Mouse (Mus musculus): ENCODE data around the gene Bcl2. TPM values are rescaled to one million over a fixed set of nuclear protein-coding genes. Genes with fewer than 3 reads are reported as not detected.
A peak's percentile ranks its signal among the peaks of the same experiment; 100 is the strongest.
"Not testable (repeated sequence)": the region's sequence is repeated elsewhere in the genome, so short reads cannot be mapped to it uniquely, and the experiment has no call there.

The Bcl2 gene
- total RNA-seq, 4 experiments from 2014 or later, result 3.7 to 5.4 (median 4.2) TPM

- DNase-seq (ENCODE audit: low spot score), result no peak
These were observed 154.9 kb downstream of the Bcl2 start for GRCm38 (mm10) chr1:106559116-106559605.

GRCm38 (mm10) chr1:106555498-106556168, 158.4 kb downstream of the Bcl2 start:
- DNase-seq (ENCODE audit: low spot score), result no peak

GRCm38 (mm10) chr1:106553846-106554802, 159.9 kb downstream of the Bcl2 start:
- DNase-seq (ENCODE audit: low spot score), result no peak

- DNase-seq (ENCODE audit: low spot score), result no peak
These were observed 161.2 kb downstream of the Bcl2 start for GRCm38 (mm10) chr1:106552856-106553255.

- DNase-seq (ENCODE audit: low spot score), result no peak
These were observed 163.5 kb downstream of the Bcl2 start for GRCm38 (mm10) chr1:106550580-106550979.

GRCm38 (mm10) chr1:106549025-106549424, 165.0 kb downstream of the Bcl2 start:
- peak; percentile 65 for DNase-seq (ENCODE audit: low spot score)

- DNase-seq (ENCODE audit: low spot score), result peak; percentile 78
These were observed 169.1 kb downstream of the Bcl2 start for GRCm38 (mm10) chr1:106544817-106545612.

GRCm38 (mm10) chr1:106542731-106543130, 171.3 kb downstream of the Bcl2 start:
- DNase-seq (ENCODE audit: low spot score), result no peak

GRCm38 (mm10) chr1:106541851-106542250, 172.2 kb downstream of the Bcl2 start:
- DNase-seq (ENCODE audit: low spot score), result no peak

GRCm38 (mm10) chr1:106540130-106540529, 173.9 kb downstream of the Bcl2 start:
- DNase-seq (ENCODE audit: low spot score), result no peak

- DNase-seq (ENCODE audit: low spot score), result no peak
These were observed 175.0 kb downstream of the Bcl2 start for GRCm38 (mm10) chr1:106539029-106539428.

GRCm38 (mm10) chr1:106534835-106535234, 179.2 kb downstream of the Bcl2 start:
- not testable (repeated sequence) for DNase-seq (ENCODE audit: low spot score)

GRCm38 (mm10) chr1:106529570-106529969, 184.5 kb downstream of the Bcl2 start:
- no peak for DNase-seq (ENCODE audit: low spot score)

- no peak for DNase-seq (ENCODE audit: low spot score)
These were observed 186.5 kb downstream of the Bcl2 start for GRCm38 (mm10) chr1:106527537-106527936.

- peak; percentile 75 for DNase-seq (ENCODE audit: low spot score)
These were observed 187.3 kb downstream of the Bcl2 start for GRCm38 (mm10) chr1:106526751-106527150.

- DNase-seq (ENCODE audit: low spot score), result no peak
These were observed 188.0 kb downstream of the Bcl2 start for GRCm38 (mm10) chr1:106526112-106526511.

- DNase-seq (ENCODE audit: low spot score), result peak; percentile 53
These were observed 190.3 kb downstream of the Bcl2 start for GRCm38 (mm10) chr1:106523741-106524140.

GRCm38 (mm10) chr1:106523009-106523408, 191.1 kb downstream of the Bcl2 start:
- DNase-seq (ENCODE audit: low spot score), result no peak

- no peak for DNase-seq (ENCODE audit: low spot score)
These were observed 196.4 kb downstream of the Bcl2 start for GRCm38 (mm10) chr1:106517591-106518177.

- no peak for DNase-seq (ENCODE audit: low spot score)
These were observed 197.0 kb downstream of the Bcl2 start for GRCm38 (mm10) chr1:106517099-106517498.

GRCm38 (mm10) chr1:106515611-106516010, 198.5 kb downstream of the Bcl2 start:
- DNase-seq (ENCODE audit: low spot score), result no peak
